Mouse (Mus musculus): ENCODE results near the gene Mgat4a.
"Not testable (repeated sequence)": the region's sequence is repeated elsewhere in the genome, so short reads cannot be mapped to it uniquely, and the experiment has no call there.

The Mgat4a gene

DNA sequence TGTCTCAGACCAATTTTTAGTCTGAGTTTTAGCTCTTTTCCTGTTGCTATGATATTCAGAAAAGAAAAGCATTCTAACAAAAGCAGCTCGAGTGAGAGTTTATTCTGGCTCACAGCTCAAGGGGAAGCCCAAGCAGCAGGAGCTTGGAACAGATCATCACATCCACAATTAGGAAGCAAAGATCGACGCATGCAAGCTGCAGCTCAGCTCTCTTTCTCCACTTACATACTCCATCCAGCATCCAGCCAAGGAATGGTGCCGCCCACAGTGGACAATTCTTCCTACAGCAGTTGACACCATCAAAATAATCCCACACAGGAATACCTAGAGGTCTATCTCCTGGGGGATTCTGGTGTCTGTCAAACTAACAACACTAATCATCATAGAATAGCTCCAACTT is 22.0 kb downstream of the Mgat4a start:
- H3K36me3 ChIP-seq (ENCODE audit: control insufficient read depth, insufficient read depth, low read length, poor library complexity, severe bottlenecking) = no peaks in the 10 kb centered on the region
- DNase-seq (ENCODE audit: low read depth, low spot score) = no peak
- no peaks in the 10 kb centered on the region for H3K27me3 ChIP-seq (ENCODE audit: control insufficient read depth, insufficient read depth, low read length, poor library complexity, severe bottlenecking)

DNA sequence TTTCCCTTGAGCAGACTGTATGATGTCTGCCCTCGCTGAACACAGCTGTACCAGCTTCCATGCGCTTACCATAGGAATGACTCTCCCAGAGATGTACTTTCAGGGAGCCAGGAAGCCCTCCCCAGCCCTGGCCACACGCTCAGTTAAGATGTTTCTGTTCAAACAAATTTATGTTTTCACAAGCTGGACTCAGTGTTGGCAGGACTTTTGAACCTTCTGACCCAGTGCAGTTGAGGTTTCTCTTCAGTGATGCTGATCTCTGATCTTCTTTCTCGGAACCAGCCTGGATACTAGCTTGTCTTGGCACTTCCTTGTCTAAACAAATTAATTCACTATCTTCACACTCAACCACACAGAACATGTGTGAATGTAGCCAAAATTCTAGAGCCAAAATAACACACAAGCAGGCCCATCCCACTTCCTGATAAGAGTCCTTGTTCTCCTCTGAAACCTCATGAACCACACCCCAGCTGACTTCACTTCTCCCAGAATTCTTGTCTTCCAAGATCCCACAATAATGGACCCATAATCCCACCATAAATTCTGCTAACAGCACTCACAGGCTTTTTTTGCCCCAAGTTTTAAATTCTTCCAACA is 22.6 kb downstream of the Mgat4a start:
- DNase-seq (ENCODE audit: low read depth, low spot score) = no peak
- Histone ChIP-seq H3K36me3 (ENCODE audit: control insufficient read depth, insufficient read depth, low read length, poor library complexity, severe bottlenecking) (no peaks in the 10 kb centered on the region), H3K27me3 (ENCODE audit: control insufficient read depth, insufficient read depth, low read length, poor library complexity, severe bottlenecking) (no peaks in the 10 kb centered on the region)

DNA sequence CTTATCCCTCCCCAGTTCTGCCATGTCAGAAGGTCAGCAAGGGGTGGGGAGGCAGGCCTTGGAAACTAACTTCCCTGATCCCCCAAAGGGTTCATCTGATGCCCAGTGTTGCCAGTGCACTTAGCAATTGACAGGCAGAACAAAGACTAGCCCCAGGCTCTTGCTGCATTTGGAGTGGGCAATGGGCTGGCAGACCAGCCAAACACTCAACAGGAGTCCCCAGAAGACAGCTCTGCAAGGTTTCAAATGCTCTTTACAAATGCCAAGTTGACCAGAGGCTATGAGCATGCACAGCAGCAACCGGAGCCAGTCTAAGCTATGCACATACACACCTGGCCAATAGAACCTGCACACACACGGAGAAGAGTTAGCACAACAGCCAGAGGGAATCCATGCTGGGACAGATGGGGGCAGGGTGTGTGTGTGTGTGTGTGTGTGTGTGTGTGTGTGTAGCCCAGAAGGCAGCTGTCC is 27.8 kb downstream of the Mgat4a start:
- H3K27me3 ChIP-seq (ENCODE audit: control insufficient read depth, insufficient read depth, low read length, poor library complexity, severe bottlenecking) = no peaks in the 10 kb centered on the region
- H3K36me3 ChIP-seq (ENCODE audit: control insufficient read depth, insufficient read depth, low read length, poor library complexity, severe bottlenecking) = no peaks in the 10 kb centered on the region
- no peak for DNase-seq (ENCODE audit: low read depth, low spot score)

DNA sequence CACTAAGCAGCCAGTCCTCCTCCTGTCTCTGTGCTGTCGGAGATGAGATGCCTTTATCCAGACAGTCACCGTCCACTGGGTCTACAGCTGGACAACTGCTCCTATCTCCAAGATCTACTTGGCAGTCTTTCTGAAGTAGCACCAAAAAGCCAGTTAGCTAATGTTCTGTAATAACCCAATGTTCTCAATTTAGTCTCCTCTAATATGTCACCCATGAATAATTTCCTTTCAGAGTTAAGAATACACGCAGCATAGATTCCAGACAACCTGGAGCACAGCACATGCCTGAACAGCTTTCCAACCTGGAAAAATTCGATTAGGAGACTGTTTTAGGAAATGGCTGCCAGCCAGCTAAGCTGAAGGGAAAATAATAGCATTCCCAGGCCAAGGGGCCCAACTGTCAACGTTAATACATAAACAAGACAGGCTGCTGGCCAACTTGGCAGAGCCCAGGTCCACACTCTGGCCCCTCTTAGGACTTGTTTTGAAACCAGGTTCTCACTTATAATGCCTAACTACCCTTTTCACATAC is 28.6 kb downstream of the Mgat4a start:
- no peak for DNase-seq (ENCODE audit: low read depth, low spot score)
- Histone ChIP-seq H3K36me3 (ENCODE audit: control insufficient read depth, insufficient read depth, low read length, poor library complexity, severe bottlenecking) (no peaks in the 10 kb centered on the region), H3K27me3 (ENCODE audit: control insufficient read depth, insufficient read depth, low read length, poor library complexity, severe bottlenecking) (no peaks in the 10 kb centered on the region)

DNA sequence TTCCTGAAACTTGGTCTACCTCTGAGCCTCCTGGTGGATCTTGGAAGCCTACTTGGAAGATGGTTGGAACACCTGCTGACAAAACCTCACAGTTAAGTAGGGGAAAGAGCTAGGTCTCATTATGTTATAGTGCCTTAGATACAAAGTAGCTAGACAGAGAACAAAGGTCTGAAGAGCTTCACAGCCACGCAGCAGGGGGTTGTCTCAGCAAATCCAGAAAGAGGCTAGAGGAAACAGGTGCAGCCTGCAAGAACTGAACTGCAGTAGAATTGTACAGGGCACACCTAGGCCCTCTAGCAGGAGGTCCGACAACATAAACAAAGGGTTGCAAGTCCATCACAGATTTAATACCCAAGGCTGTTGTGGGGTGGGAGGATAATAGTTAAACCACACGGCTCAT is 30.6 kb downstream of the Mgat4a start:
- no peaks in the 10 kb centered on the region for H3K36me3 ChIP-seq (ENCODE audit: control insufficient read depth, insufficient read depth, low read length, poor library complexity, severe bottlenecking)
- no peaks in the 10 kb centered on the region for H3K27me3 ChIP-seq (ENCODE audit: control insufficient read depth, insufficient read depth, low read length, poor library complexity, severe bottlenecking)
- DNase-seq (ENCODE audit: low read depth, low spot score) = no peak

DNA sequence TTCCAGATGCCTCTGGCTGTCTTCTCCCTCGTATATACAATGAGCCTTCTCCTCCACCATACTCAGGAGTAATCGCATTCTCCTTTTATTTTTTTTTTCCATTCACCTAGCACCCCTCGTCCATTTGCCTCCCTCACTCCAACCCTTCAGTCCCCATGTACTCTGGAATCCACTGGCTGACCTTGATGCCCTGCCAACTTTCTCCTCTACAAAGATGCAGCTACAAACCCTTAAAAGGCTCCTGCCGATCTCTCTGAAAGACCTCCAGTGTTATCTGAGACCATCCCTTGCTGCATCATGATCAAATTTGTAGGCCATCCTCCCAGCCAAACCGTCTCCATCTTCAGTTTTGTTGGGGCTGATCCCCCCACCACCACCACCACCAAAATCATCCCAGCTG is 31.4 kb downstream of the Mgat4a start:
- Histone ChIP-seq H3K36me3 (ENCODE audit: control insufficient read depth, insufficient read depth, low read length, poor library complexity, severe bottlenecking) (no peaks in the 10 kb centered on the region), H3K27me3 (ENCODE audit: control insufficient read depth, insufficient read depth, low read length, poor library complexity, severe bottlenecking) (no peaks in the 10 kb centered on the region)
- no peak for DNase-seq (ENCODE audit: low read depth, low spot score)

DNA sequence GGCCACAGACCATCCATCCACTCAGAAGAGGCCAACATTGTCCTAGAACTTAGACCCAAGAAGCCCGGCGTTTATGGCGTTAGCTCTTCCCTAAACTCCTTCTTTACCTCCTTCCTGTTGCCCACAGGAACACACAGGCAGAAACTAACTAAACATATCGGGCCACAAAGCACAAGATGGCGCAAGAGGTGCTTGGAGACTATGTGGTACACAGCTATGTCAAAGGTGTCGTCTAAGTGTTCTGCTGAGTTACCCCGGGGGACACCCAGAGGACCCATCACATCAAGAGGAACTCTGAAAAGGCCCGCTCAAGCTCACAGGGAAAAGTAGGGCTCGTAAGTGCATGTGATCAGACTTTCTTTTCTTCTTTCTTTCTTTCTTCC is 35.5 kb downstream of the Mgat4a start:
- Histone ChIP-seq H3K36me3 (ENCODE audit: control insufficient read depth, insufficient read depth, low read length, poor library complexity, severe bottlenecking) (no peaks in the 10 kb centered on the region), H3K27me3 (ENCODE audit: control insufficient read depth, insufficient read depth, low read length, poor library complexity, severe bottlenecking) (no peaks in the 10 kb centered on the region)
- DNase-seq (ENCODE audit: low read depth, low spot score) = no peak

DNA sequence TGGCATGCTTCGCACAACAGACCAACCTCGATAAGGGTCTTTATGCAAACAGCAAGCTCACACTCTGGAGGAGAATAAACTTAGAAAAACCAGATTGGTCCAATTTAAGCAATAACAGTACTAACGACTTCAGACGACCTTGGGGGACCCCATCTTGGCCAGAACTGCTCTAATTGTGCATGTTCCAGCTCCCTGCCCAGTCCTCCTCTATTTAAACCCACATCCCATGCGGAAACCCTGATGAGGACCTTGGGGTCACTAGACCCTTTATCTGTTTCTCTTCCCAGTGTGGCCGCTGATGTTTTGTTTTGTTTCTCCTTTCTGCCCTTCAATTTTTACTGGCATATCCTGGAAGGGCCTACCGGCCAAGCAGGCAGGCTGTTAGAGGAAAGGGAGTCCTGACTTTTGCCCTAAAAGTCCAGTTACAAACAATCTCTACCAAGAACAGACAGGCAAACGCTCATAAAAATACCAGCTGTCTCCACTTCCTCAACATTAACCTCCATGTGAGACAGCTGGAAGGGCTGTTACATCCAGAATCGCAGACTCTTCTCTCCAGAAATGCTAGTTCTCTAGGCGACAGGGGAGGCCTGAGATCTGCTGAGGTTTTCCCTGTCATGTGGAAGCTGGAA is 36.0 kb downstream of the Mgat4a start:
- Histone ChIP-seq H3K36me3 (ENCODE audit: control insufficient read depth, insufficient read depth, low read length, poor library complexity, severe bottlenecking) (no peaks in the 10 kb centered on the region), H3K27me3 (ENCODE audit: control insufficient read depth, insufficient read depth, low read length, poor library complexity, severe bottlenecking) (no peaks in the 10 kb centered on the region)
- DNase-seq (ENCODE audit: low read depth, low spot score) = no peak

DNA sequence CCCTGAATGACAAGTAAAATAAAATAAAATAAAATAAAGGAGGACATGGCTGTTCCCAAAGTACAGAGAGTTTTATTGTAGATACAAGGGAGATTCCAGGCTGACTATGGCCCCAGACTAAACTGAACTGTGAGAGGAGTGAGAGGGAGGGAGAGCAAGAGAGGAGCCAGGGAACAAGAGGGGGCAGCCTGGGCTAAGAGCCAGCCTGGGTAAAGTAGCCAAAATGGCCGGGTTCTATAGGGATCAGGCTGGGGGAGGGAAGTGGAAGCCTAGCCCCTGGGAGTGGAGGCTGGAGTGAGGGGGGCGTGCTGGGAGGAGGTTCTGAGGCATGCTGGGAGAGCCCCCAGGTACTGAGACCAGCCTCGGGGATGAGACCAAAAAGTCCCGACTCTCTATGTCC is 37.2 kb downstream of the Mgat4a start:
- DNase-seq (ENCODE audit: low read depth, low spot score) = no peak
- H3K27me3 ChIP-seq (ENCODE audit: control insufficient read depth, insufficient read depth, low read length, poor library complexity, severe bottlenecking) = no peaks in the 10 kb centered on the region
- H3K36me3 ChIP-seq (ENCODE audit: control insufficient read depth, insufficient read depth, low read length, poor library complexity, severe bottlenecking) = no peaks in the 10 kb centered on the region

DNA sequence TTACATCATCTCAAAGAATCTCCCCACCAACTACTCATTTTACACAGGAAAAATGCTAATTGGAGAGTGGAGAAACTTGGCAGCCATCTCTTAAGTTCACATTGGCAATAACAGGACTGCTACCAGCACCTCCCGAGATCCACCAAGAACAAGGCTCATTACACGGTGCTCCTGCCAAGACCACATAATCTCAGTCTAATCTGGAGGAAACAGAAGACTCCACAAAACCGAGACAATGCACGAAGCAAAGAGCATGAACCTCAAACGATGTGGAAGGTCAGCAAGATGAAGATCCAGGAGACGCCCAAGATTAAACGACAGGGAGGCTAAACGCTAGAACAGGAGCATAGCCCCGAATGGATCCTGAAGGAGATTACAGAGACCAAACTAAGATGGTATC is 38.5 kb downstream of the Mgat4a start:
- DNase-seq (ENCODE audit: low read depth, low spot score) = no peak
- H3K27me3 ChIP-seq (ENCODE audit: control insufficient read depth, insufficient read depth, low read length, poor library complexity, severe bottlenecking) = no peaks in the 10 kb centered on the region
- H3K36me3 ChIP-seq (ENCODE audit: control insufficient read depth, insufficient read depth, low read length, poor library complexity, severe bottlenecking) = no peaks in the 10 kb centered on the region

DNA sequence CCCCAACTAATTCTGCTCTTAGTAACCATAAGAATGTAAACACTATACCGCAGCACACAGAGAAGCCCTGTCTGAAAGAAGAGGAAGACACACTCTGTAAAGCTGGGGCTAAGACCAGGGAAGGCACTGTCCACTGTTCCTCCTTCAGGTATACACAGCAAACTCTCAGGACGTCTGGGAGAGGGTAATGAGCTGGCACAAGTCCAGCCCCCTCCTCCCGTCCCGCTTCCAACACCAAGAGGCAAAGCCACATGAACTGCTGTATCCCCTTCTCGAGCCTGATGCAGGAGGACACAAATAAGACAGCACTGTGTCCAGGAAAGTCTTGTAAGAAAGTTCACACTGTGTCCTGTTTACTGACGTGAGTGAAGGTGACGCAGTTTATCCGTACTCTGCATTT is 40.1 kb downstream of the Mgat4a start:
- no peaks in the 10 kb centered on the region for H3K36me3 ChIP-seq (ENCODE audit: control insufficient read depth, insufficient read depth, low read length, poor library complexity, severe bottlenecking)
- no peak for DNase-seq (ENCODE audit: low read depth, low spot score)
- H3K27me3 ChIP-seq (ENCODE audit: control insufficient read depth, insufficient read depth, low read length, poor library complexity, severe bottlenecking) = no peaks in the 10 kb centered on the region

DNA sequence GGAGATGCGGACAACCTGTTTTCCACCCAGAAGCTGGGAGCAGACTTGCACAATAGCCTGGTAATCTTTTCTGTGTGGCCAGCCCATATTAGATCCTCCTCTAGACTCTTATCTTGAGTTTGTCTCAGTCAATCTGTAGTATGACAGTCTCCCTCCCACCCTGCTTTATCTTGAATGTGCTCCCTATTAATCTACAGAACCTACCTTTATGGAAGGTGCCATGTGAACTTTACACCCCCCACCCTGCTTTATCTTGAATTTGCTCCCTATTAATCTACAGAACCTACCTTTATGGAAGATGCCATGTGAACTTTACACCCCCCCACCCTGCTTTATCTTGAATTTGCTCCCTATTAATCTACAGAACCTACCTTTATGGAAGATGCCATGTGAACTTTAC is 41.4 kb downstream of the Mgat4a start:
- not testable (repeated sequence) for H3K27me3 ChIP-seq (ENCODE audit: control insufficient read depth, insufficient read depth, low read length, poor library complexity, severe bottlenecking); H3K36me3 ChIP-seq (ENCODE audit: control insufficient read depth, insufficient read depth, low read length, poor library complexity, severe bottlenecking); DNase-seq (ENCODE audit: low read depth, low spot score)

DNA sequence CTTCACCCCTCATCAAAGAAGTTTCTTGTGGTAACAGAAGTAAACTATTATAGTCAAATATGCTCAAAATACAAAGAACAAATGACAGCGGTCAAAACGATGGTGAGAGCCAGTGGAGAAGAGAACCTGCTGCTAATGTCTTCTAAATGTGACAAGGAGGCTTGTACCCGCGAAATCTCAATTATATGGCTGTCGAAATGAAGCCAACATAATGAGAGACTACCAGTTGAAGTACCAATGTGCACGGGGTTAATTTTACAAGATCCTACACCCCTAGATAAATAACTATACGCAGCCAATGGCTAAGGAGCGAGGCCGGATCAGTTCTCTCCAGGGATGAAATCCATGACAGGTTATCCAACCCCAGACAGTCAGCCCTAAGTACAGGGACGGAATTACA is 41.9 kb downstream of the Mgat4a start:
- DNase-seq (ENCODE audit: low read depth, low spot score) = no peak
- Histone ChIP-seq H3K36me3 (ENCODE audit: control insufficient read depth, insufficient read depth, low read length, poor library complexity, severe bottlenecking) (no peaks in the 10 kb centered on the region), H3K27me3 (ENCODE audit: control insufficient read depth, insufficient read depth, low read length, poor library complexity, severe bottlenecking) (no peaks in the 10 kb centered on the region)

DNA sequence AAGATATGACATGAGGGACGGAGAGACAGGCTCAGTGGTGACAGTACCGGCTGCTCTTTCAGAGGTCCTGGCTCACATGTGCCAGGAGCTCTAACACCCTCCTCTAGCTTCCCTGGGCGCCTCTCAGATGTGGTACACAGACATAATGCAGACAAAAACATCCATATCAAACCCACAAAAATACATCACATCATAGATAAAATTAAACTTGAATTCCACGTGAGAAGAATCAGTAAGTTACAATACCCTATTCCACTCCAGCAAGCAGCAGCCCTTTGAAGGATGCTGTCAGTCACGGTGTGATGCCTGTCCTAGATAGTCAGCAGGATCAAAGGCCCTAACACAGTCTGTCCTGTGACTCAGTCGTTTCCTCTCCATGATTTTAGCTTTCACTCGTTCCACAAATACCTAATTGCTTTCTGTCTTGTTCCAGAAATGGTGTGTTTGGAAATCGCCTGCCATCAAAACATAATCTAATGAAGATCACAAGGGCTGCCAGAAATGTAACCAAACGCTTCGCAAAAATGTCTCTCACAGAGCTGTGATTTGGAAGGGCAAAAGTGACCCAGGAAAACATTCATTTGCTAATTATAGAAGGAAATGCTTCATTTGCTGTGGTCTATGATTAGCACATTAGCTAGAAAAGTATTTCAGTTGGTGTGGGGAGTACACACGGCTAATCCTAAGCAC is 44.1 kb downstream of the Mgat4a start:
- H3K36me3 ChIP-seq (ENCODE audit: control insufficient read depth, insufficient read depth, low read length, poor library complexity, severe bottlenecking) = no peaks in the 10 kb centered on the region
- no peaks in the 10 kb centered on the region for H3K27me3 ChIP-seq (ENCODE audit: control insufficient read depth, insufficient read depth, low read length, poor library complexity, severe bottlenecking)
- no peak for DNase-seq (ENCODE audit: low read depth, low spot score)

DNA sequence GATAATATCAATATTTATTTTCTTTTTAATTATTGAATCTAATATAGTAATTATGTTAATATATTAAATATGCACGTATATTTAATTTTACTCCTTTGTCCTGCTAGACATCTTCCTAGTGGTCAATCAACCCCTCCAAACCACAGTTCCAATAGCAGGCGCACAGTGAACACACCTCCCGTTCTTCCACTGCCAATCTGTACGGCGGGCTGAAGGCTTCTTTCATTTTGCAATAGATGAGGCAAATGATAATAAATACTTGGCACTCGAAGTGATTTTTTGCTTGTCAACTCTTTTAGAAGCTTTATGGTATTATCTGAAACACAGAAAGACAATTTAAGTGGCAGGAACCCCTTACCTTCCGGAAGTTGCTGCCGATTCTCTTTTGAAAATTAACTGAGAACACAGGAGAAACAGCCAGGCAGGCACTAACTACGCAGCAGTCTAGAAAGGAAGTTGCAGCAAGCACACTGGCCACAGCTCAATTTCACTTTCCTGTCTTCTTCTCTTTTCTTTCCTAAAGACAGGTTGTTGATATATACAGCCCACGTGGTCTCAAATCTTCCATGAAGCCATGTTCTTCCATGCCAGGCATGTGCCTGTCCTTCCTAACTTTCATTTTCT is 45.0 kb downstream of the Mgat4a start:
- H3K27me3 ChIP-seq (ENCODE audit: control insufficient read depth, insufficient read depth, low read length, poor library complexity, severe bottlenecking) = no peaks in the 10 kb centered on the region
- DNase-seq (ENCODE audit: low read depth, low spot score) = peak; percentile 70
- H3K36me3 ChIP-seq (ENCODE audit: control insufficient read depth, insufficient read depth, low read length, poor library complexity, severe bottlenecking) = no peaks in the 10 kb centered on the region
